Mouse (Mus musculus): ENCODE data around the gene Bmp7.

DNA sequence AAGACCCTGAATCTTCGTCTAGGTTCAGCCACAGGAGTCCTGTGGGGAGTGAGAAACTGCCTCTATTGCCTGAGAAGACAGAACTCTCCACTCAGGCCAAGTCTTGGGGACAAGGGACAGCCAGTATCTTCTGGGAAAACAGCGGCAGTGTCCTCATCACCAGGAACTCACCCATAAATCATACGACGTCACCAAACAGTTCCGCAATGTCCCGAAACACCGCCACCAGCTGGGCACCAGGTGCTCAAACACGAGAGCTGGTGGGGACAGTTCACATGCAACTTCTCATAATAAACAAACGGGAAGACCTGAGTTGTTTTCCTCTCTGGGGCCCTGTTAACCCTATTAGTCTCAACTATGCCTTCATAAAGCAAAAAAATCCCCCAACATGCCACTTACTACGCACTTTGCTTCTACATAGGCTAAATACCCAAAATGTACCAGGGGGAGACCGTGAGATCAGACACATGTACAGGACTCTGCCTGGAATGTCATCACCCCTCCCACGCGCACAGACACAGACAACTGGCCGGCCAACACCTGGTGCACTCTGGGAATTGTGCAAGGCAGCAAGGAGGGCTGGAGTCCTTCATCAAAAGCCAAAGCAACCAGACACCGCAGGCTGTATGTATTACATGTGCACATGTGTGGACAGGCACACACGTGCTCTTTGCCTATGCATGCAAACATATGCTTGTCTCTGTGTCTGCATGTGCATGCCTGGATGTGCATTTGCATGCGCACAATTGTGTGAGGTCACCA, 8.8 kb downstream of the Bmp7 start:
- TF ChIP-seq CTCF (IDR thresholded peaks at IDR 0.05; ENCODE audit: low read depth) (no peak), EP300 (IDR thresholded peaks at IDR 0.05; ENCODE audit: low read depth) (no peak)
